Mouse (Mus musculus) G1E (cell line): ENCODE measurements around the gene Lama2. TPM values are rescaled to one million over a fixed set of nuclear protein-coding genes. Genes with fewer than 3 reads are reported as not detected.

ENCODE experiments used
- ATAC-seq: 2 replicates; pipeline ENCODE4 v1.8.0; 2016; ENCODE audit warnings: mild to moderate bottlenecking; ENCODE audit not compliant: insufficient number of reproducible peaks, poor library complexity, low FRiP score, severe bottlenecking; ENCODE audit errors: extremely low read depth
- DNase-seq: peaks from one replicate; pipeline ENCODE4 v3.0.0; 2012; ENCODE audit warnings: low spot score
- H3K27me3 ChIP-seq: 2 replicates; pipeline ENCODE4 v1.6.1; 2012; ENCODE audit warnings: mild to moderate bottlenecking, low read length, inconsistent platforms; ENCODE audit not compliant: insufficient read depth
- H3K36me3 ChIP-seq: replicated peaks from 2 replicates; pipeline ENCODE3; 2012; ENCODE audit warnings: mild to moderate bottlenecking, inconsistent platforms
- H3K4me1 ChIP-seq: 2 replicates; pipeline ENCODE4 v1.6.1; 2012; ENCODE audit warnings: low read depth, low read length, inconsistent platforms, mixed read lengths; ENCODE audit not compliant: insufficient read depth
- H3K4me3 ChIP-seq: 2 replicates; pipeline ENCODE4 v1.5.1; 2012; ENCODE audit warnings: low read depth, mild to moderate bottlenecking, inconsistent platforms, low read length, moderate library complexity, mixed read lengths
- H3K9me3 ChIP-seq: replicated peaks from 2 replicates; pipeline ENCODE4 v1.6.1; 2012; ENCODE audit warnings: inconsistent platforms
- CTCF ChIP-seq: IDR thresholded peaks from 2 replicates; pipeline ENCODE4 v1.5.1; 2012; ENCODE audit warnings: low read depth, low read length, inconsistent platforms, mixed read lengths
- GATA1 ChIP-seq: IDR thresholded peaks from 2 replicates; pipeline ENCODE4 v1.6.1; 2012; ENCODE audit warnings: borderline replicate concordance, low read length, inconsistent platforms, mixed read lengths
- GATA2 ChIP-seq: IDR thresholded peaks from 2 replicates; pipeline ENCODE4 v1.6.1; 2012; ENCODE audit warnings: low read depth, low read length, inconsistent platforms, borderline replicate concordance
- POLR2AphosphoS5 ChIP-seq: IDR thresholded peaks from 2 replicates; pipeline ENCODE4 v1.6.1; 2012; ENCODE audit warnings: low read depth, low read length, inconsistent platforms; ENCODE audit not compliant: insufficient replicate concordance
- TAL1 ChIP-seq: conservative IDR thresholded peaks from 2 replicates; pipeline ENCODE4 v1.6.1; 2012; ENCODE audit warnings: low read depth, low read length, inconsistent platforms, mixed read lengths
- polyA plus RNA-seq: library from polyadenylated mRNA; stranded (reverse); fragments of >175 nt; gene quantifications from 2 replicates; pipeline ENCODE4 v1.2.3, GENCODE M21; 2012
- total RNA-seq, 2 experiments: library from RNA; stranded (forward) in 1 of 2; stranded (reverse) in 1 of 2; fragments of 200-1000 nt in 1 of 2; fragments of >200 nt in 1 of 2; fragmentation: Nextera tagmentation in 1 of 2; gene quantifications; 2 replicates each; pipeline ENCODE4 v1.2.3; 2014 to 2017

Gene Lama2
- total and polyA plus RNA-seq, 3 experiments, result 0.11 TPM; not detected in 2

- DNase-seq, result no peak
- no peaks in the 10 kb centered on the region for H3K4me1 ChIP-seq
- no peaks in the 10 kb centered on the region for H3K36me3 ChIP-seq
- H3K9me3 ChIP-seq, result no peaks in the 10 kb centered on the region
- ATAC-seq, result no peak
- H3K27me3 ChIP-seq, result no peaks in the 10 kb centered on the region
- no peak overlapping the region for H3K4me3 ChIP-seq
- no peak for TF ChIP-seq POLR2AphosphoS5
- TF ChIP-seq GATA2, result no peak
- no peak for TF ChIP-seq TAL1
- no peak for TF ChIP-seq GATA1
- no peak for TF ChIP-seq CTCF
Observed at GRCm38 (mm10) chr10:27322410-27322990, 297.1 kb downstream of the Lama2 start.

- Histone ChIP-seq H3K36me3 (no peaks in the 10 kb centered on the region), H3K27me3 (no peaks in the 10 kb centered on the region), H3K4me3 (no peak overlapping the region), H3K4me1 (no peaks in the 10 kb centered on the region), H3K9me3 (no peaks in the 10 kb centered on the region)
- ATAC-seq (no peak), DNase-seq (no peak)
- no peak for TF ChIP-seq GATA2
- TF ChIP-seq POLR2AphosphoS5, result no peak
- no peak for TF ChIP-seq CTCF
- no peak for TF ChIP-seq GATA1
- TF ChIP-seq TAL1, result no peak
Observed at GRCm38 (mm10) chr10:27307444-27307843, 312.1 kb downstream of the Lama2 start.

GRCm38 (mm10) chr10:27305301-27305700, 314.3 kb downstream of the Lama2 start:
- ATAC-seq (no peak), DNase-seq (no peak)
- Histone ChIP-seq H3K9me3 (no peaks in the 10 kb centered on the region), H3K4me3 (no peak overlapping the region), H3K4me1 (no peaks in the 10 kb centered on the region), H3K36me3 (no peaks in the 10 kb centered on the region), H3K27me3 (no peaks in the 10 kb centered on the region)
- no peak for TF ChIP-seq TAL1
- TF ChIP-seq POLR2AphosphoS5, result no peak
- TF ChIP-seq CTCF, result no peak
- TF ChIP-seq GATA2, result no peak
- TF ChIP-seq GATA1, result no peak

GRCm38 (mm10) chr10:27285098-27285860, 334.3 kb downstream of the Lama2 start:
- no peaks in the 10 kb centered on the region for H3K4me1 ChIP-seq
- H3K27me3 ChIP-seq, result no peaks in the 10 kb centered on the region
- no peak overlapping the region for H3K4me3 ChIP-seq
- ATAC-seq, result no peak
- TF ChIP-seq TAL1 (no peak), CTCF (no peak), GATA1 (no peak), GATA2 (no peak), POLR2AphosphoS5 (no peak)
- DNase-seq, result no peak
- no peaks in the 10 kb centered on the region for H3K36me3 ChIP-seq
- no peaks in the 10 kb centered on the region for H3K9me3 ChIP-seq

GRCm38 (mm10) chr10:27267432-27267831, 352.1 kb downstream of the Lama2 start:
- Histone ChIP-seq H3K9me3 (no peaks in the 10 kb centered on the region), H3K4me1 (no peaks in the 10 kb centered on the region), H3K36me3 (no peaks in the 10 kb centered on the region), H3K27me3 (no peaks in the 10 kb centered on the region), H3K4me3 (no peak overlapping the region)
- no peak for TF ChIP-seq GATA2
- no peak for ATAC-seq
- DNase-seq, result no peak

- Histone ChIP-seq H3K27me3 (no peaks in the 10 kb centered on the region), H3K4me1 (no peaks in the 10 kb centered on the region), H3K36me3 (no peaks in the 10 kb centered on the region), H3K4me3 (no peak overlapping the region), H3K9me3 (no peaks in the 10 kb centered on the region)
- DNase-seq (no peak), ATAC-seq (no peak)
- TF ChIP-seq GATA1 (no peak), TAL1 (no peak), CTCF (no peak), POLR2AphosphoS5 (no peak), GATA2 (no peak)
Observed at GRCm38 (mm10) chr10:27265812-27266211, 353.7 kb downstream of the Lama2 start.
